Mouse (Mus musculus) small intestine, adult 2 months (tissue): Measurements from ENCODE around the gene Odf2l. TPM values are rescaled to one million over a fixed set of nuclear protein-coding genes. Genes with fewer than 3 reads are reported as not detected.

Source experiments
- H3K27ac ChIP-seq: fragments of 200-500 bp; 2 replicates; pipeline ENCODE4 v1.5.1; 2012; ENCODE audit warnings: low read depth, low read length, control low read depth, inconsistent platforms; ENCODE audit not compliant: insufficient read depth
- H3K27me3 ChIP-seq: fragments of 200-500 bp; 2 replicates; pipeline ENCODE4 v1.6.1; 2012; ENCODE audit warnings: mild to moderate bottlenecking, moderate library complexity, low read length, inconsistent platforms; ENCODE audit not compliant: control insufficient read depth, insufficient read depth
- H3K36me3 ChIP-seq: fragments of 200-500 bp; 2 replicates; pipeline ENCODE4 v1.6.1; 2012; ENCODE audit warnings: mild to moderate bottlenecking, low read length, control low read depth, inconsistent platforms; ENCODE audit not compliant: control insufficient read depth, insufficient read depth
- H3K4me1 ChIP-seq: fragments of 200-500 bp; 2 replicates; pipeline ENCODE4 v1.6.1; 2012; ENCODE audit warnings: low read length, inconsistent platforms, mixed read lengths; ENCODE audit not compliant: control insufficient read depth, insufficient read depth, insufficient read length
- H3K4me3 ChIP-seq: fragments of 200-500 bp; 2 replicates; pipeline ENCODE4 v1.5.1; 2012; ENCODE audit warnings: low read depth, mild to moderate bottlenecking, control low read depth, inconsistent platforms, low read length, moderate library complexity
- CTCF ChIP-seq: fragments of 200-500 bp; IDR thresholded peaks from 2 replicates; pipeline ENCODE4 v1.5.1; 2012; ENCODE audit warnings: low read depth, mild to moderate bottlenecking, control low read depth, inconsistent platforms, low read length, moderate library complexity, mixed read lengths; ENCODE audit not compliant: insufficient replicate concordance, insufficient read length; ENCODE audit errors: extremely low read depth
- POLR2A ChIP-seq: fragments of 200-500 bp; IDR thresholded peaks from 2 replicates; pipeline ENCODE4 v1.6.1; 2012; ENCODE audit warnings: low read depth, mild to moderate bottlenecking, control low read depth, inconsistent platforms, low read length, moderate library complexity
- WGBS: fragments of 180-500 bp; shearing (Covaris S2); methylation state at CpG from one replicate; pipeline ENCODE4 v1.1.7; 2018; 5-methylcytosine and 5-hydroxymethylcytosine counted together
- polyA plus RNA-seq: library from polyadenylated mRNA; depleted of rRNA; stranded (reverse); fragments of >200 nt; gene quantifications from 2 replicates; pipeline ENCODE4 v1.2.3, GENCODE M21; 2012; rRNA removed

Gene Odf2l
- 0.62 and 0.74 TPM in 2 replicates for polyA plus RNA-seq

GRCm38 (mm10) chr3:145118254-145119001, at the start of gene Odf2l:
Gene Odf2l (plus strand): TSS chr3:145118588.
- H3K36me3 ChIP-seq, result no peaks in the 10 kb centered on the region
- no peaks in the 10 kb centered on the region for H3K27me3 ChIP-seq
- peak within 1 kb of the TSS; percentile 85 for H3K27ac ChIP-seq
- 0 out of 2 replicates have a peak, but pooled peaks cover 1% of the 10 kb centered on the region for H3K4me1 ChIP-seq
- H3K4me3 ChIP-seq, result peak within 1 kb of the TSS; percentile 86
- TF ChIP-seq POLR2A (peak; percentile 8; the same call in 1 of the 2 replicates), CTCF (no peak)
- WGBS, result under 1% methylated on average over 57 of the region's 57 CpGs

GRCm38 (mm10) chr3:145068964-145069363, 49.4 kb upstream of the Odf2l start:
- Histone ChIP-seq H3K27me3 (no peaks in the 10 kb centered on the region), H3K4me1 (peaks cover 10% of the 10 kb centered on the region), H3K27ac (no peak overlapping the region), H3K4me3 (no peak overlapping the region), H3K36me3 (no peaks in the 10 kb centered on the region)
- 75% methylated on average over 4 of the region's 4 CpGs for WGBS
- TF ChIP-seq CTCF (no peak), POLR2A (no peak)

- TF ChIP-seq CTCF (no peak), POLR2A (no peak)
- H3K27me3 ChIP-seq, result no peaks in the 10 kb centered on the region
- H3K4me1 ChIP-seq, result peaks cover 10% of the 10 kb centered on the region
- peak overlapping the region; percentile 90 for H3K27ac ChIP-seq
- peak overlapping the region; percentile 37 for H3K4me3 ChIP-seq
- no peaks in the 10 kb centered on the region for H3K36me3 ChIP-seq
- 32% methylated on average over 3 of the region's 3 CpGs for WGBS
Observed at GRCm38 (mm10) chr3:145072339-145072738, 46.0 kb upstream of the Odf2l start.

- Histone ChIP-seq H3K4me3 (no peak overlapping the region), H3K27me3 (no peaks in the 10 kb centered on the region), H3K27ac (no peak overlapping the region), H3K36me3 (no peaks in the 10 kb centered on the region), H3K4me1 (peaks cover 4% of the 10 kb centered on the region; the same call in 1 of the 2 replicates)
- TF ChIP-seq CTCF, result no peak
- no peak for TF ChIP-seq POLR2A
- 77% methylated on average over 6 of the region's 6 CpGs for WGBS
Observed at GRCm38 (mm10) chr3:145078405-145078804, 40.0 kb upstream of the Odf2l start.

GRCm38 (mm10) chr3:145080904-145081303, 37.5 kb upstream of the Odf2l start:
- H3K27me3 ChIP-seq, result no peaks in the 10 kb centered on the region
- no peaks in the 10 kb centered on the region for H3K36me3 ChIP-seq
- H3K27ac ChIP-seq, result no peak overlapping the region
- H3K4me1 ChIP-seq, result peaks cover 6% of the 10 kb centered on the region; the same call in 1 of the 2 replicates
- TF ChIP-seq POLR2A (no peak), CTCF (no peak)
- WGBS, result 88% methylated on average over 8 of the region's 8 CpGs
- H3K4me3 ChIP-seq, result no peak overlapping the region

GRCm38 (mm10) chr3:145083081-145083480, 35.3 kb upstream of the Odf2l start:
- Histone ChIP-seq H3K27me3 (no peaks in the 10 kb centered on the region), H3K4me3 (no peak overlapping the region), H3K36me3 (no peaks in the 10 kb centered on the region), H3K27ac (no peak overlapping the region), H3K4me1 (peaks cover 6% of the 10 kb centered on the region; the same call in 1 of the 2 replicates)
- TF ChIP-seq POLR2A (no peak), CTCF (no peak)
- WGBS, result 11% methylated on average over 1 of the region's 1 CpGs

- TF ChIP-seq CTCF, result no peak
- no peak for TF ChIP-seq POLR2A
- H3K4me3 ChIP-seq, result no peak overlapping the region
- no peak overlapping the region for H3K27ac ChIP-seq
- H3K36me3 ChIP-seq, result no peaks in the 10 kb centered on the region
- no peaks in the 10 kb centered on the region for H3K27me3 ChIP-seq
- 94% methylated on average over 14 of the region's 14 CpGs for WGBS
- peaks cover 6% of the 10 kb centered on the region; the same call in 1 of the 2 replicates for H3K4me1 ChIP-seq
Observed at GRCm38 (mm10) chr3:145086180-145086579, 32.2 kb upstream of the Odf2l start.
